Mouse (Mus musculus) gastrocnemius, postnatal 4 days (tissue): Measurements from ENCODE around the gene Pik3ap1. TPM values are rescaled to one million over a fixed set of nuclear protein-coding genes. Genes with fewer than 3 reads are reported as not detected.

ENCODE experiments used
- DNase-seq, 2 experiments: peaks; one replicate each; pipeline ENCODE4 v3.0.0; 2021 to 2022; ENCODE audit warnings: low spot score in 2 of 2, mixed read lengths in 2 of 2
- total RNA-seq, 2 experiments: library from RNA; stranded (reverse); gene quantifications; 2 replicates each; pipeline ENCODE4 v1.2.3; 2021

The Pik3ap1 gene
- total RNA-seq, 2 experiments from 2014 or later = 2.5 to 2.8 TPM

GRCm38 (mm10) chr19:41369557-41370460 is 15.1 kb downstream of the Pik3ap1 start:
- DNase-seq = no peak

DNA sequence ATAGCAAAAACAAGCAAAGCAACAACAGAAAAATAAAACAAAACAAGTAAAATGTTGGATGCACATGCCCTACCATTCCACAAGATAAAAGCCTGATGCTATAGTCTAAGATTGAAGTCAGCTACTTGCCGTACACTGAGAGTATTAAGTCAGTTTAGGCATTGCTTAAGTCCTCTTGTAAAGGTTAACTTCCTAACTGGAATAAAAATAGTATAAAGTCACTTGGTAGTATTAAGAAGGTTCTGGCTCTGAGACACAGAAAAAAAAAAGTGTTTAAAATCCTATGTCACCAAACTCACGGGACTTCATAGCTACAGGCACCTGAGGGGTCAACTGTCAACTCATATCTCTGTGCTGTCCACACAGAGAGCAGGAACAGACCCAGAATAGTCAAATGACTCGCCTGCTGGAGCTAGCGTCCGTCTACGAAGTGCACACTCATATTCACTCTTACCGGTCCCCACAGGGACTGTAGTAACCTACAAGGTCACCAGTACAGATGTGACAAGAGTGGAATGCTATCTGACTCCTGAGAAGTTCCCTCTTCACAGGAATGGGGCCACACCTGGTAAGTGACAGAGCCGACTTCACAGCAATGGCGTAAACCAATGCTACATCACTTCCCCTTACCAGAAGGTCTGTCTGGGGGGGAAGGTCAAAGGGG is 17.9 kb downstream of the Pik3ap1 start:
- DNase-seq = no peak

- DNase-seq = no peak
Observed at GRCm38 (mm10) chr19:41366192-41366853, 18.6 kb downstream of the Pik3ap1 start.

DNA sequence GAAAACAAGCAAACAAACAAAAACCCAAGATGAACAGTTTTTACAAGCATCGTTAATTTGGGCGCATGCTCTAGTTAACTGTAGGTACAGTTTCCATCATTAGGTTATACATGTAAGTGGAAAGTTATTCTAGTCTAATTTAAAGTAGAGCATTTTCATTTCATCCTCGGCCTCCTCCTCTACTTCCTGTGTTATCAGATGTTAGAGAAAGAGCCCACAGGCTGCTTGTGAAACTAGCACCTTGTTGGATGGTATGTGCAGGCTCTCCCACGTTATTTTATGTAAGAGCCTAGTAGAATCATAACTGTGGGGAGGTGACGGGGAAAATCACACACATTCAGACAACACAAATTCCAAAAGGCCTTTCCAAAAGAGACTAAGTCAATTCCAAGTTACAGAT is 19.3 kb downstream of the Pik3ap1 start:
- no peak for DNase-seq

DNA sequence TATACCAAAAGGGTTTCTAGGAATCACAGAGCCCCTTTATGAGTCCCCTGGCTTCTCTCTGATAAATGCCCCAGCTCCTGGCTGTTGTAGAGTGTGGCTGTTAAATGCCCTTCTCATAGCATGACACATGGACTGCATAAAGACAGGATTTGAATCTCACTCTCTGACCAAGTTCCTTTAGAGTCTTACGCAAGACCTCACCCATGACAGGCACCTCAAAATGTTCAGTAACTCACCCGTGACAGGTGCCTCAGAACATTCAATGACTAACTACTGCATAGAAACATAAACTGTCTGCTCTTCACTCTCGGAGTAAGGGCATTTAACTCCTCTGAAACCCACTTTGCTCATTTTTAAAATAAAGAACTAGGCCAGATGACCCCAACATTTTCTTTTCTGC is 20.4 kb downstream of the Pik3ap1 start:
- DNase-seq = no peak

DNA sequence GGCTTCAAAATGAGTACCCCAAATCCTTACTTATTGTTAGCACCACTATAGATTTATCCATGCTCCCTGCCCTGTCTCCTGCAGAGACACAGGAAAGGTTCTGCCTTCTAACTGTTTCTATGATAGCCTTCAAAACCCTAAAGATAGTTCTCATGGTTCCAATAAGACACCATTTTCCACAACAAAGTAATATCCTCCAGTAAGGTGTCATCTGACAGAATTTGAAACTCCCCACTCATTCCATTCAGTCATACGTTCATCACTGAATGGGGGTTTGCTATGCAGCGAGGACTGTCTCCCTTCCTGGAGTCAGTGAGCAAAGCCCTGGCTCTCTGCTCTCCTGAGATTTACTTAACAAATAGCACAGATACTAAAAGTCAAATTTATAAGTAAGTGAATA is 21.9 kb downstream of the Pik3ap1 start:
- DNase-seq = no peak

- DNase-seq = no peak
Observed at GRCm38 (mm10) chr19:41360459-41360858, 24.4 kb downstream of the Pik3ap1 start.

DNA sequence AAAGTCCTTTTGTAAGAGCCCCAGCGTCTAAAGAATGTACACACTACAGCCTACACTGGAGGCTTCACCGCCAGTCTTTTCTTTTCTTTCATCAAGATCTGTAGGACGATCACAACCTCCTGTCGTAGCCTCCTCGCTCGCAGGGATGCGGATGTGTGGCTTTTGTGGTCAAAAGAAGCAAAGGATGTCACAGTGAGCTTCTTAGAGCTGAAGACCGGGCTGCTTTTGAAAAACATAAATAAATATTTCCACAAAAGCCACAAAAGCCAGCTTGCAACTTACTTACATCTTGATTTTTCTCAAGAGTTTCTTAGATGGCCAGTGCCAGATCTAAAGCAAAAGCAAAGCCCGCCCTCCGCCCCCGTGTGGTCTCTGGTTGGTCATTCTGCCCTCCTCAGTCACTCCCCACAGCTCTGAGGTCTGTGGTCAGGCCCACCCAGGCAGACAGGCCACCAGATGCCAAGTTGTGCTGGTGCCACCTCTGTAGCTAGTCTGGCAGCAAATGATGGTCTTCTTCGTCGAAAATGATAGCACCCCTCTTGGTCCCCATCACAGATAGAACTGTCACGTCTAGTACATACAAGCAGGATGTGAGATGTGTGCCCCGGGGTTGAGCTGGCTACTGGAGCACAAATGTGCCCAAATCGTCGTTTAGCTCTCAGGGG is 30.5 kb downstream of the Pik3ap1 start:
- DNase-seq = no peak

- DNase-seq = no peak
Observed at GRCm38 (mm10) chr19:41349624-41350023, 35.3 kb downstream of the Pik3ap1 start.

GRCm38 (mm10) chr19:41348161-41348560 is 36.7 kb downstream of the Pik3ap1 start:
- no peak for DNase-seq

DNA sequence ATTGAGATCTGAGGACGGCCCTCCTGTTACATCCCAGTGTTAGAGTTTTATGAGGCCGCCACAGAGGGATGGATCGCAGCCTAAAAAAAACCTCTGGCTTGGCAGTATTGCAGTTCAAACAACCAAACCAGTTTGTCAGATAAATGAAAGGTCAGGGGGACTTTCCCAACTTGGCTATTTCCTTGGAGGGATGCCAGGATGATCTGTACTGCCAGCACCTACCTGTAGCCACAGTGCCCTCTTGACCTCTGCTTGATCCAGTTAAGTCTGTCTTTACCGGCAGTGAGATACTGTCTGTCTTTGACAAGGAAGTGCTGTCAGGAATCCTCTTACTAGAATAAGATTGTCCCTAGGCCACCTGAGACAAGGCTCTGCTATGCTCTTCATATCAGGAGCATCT is 37.6 kb downstream of the Pik3ap1 start:
- DNase-seq = no peak

DNA sequence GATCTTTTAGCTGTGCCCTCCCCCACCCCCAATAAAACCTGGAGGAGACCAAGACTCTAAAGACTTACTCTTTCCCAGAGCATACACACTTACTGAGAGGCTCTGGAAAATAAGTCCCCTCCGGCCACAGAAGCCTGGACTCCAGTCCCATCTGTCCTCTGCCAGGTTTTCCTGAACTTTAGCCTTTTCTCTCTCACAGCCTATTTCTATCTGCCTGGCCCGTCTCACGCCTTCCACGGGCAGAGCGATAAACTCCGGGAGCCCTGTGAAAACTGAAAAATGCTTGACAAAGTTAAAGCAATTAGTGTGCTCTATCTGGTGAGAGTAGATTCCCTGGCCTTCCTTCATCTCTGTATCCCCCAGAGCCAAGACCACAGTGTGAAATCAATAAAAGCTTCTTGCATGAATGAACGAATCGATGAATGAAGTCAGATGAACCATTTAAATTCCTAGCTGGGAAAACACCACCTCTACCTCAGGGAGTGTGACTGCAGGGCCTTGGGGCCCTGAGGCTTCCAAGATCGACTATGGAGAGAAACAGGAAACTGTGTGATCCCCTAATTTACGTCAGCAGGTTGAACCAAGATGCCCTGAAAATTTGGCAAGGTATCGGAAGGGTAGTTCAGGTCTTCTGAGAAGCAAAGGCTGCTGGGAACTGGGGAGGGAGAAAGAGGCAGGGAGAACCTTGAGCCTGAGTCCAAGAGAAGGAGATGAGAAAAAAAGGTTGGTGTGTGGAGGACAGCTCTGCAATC is 38.6 kb downstream of the Pik3ap1 start:
- no peak for DNase-seq

- DNase-seq = no peak
Observed at GRCm38 (mm10) chr19:41345028-41345741, 39.7 kb downstream of the Pik3ap1 start.

GRCm38 (mm10) chr19:41344666-41345027 is 40.3 kb downstream of the Pik3ap1 start:
- no peak for DNase-seq

- DNase-seq = no peak
Observed at GRCm38 (mm10) chr19:41342592-41343090, 42.3 kb downstream of the Pik3ap1 start.

DNA sequence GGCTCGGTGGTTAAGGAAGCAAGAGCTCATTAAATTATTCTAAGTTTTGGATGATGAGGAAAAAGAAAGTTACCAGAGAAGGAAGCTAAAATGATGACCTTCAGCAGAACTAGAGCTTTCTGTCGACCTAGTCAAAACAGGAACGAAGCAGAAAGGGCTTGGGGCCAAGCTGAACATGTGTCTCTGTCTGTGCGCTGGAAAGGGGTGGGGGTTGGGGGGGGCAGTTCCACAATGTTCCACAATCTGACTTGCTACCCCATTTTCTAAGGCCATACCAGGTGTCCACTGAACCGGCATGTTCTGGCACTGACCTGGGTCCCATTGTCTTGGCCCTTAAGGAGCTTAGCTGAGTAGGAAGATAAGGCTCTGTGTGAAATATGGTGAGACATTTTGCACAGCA is 43.2 kb downstream of the Pik3ap1 start:
- no peak for DNase-seq

DNA sequence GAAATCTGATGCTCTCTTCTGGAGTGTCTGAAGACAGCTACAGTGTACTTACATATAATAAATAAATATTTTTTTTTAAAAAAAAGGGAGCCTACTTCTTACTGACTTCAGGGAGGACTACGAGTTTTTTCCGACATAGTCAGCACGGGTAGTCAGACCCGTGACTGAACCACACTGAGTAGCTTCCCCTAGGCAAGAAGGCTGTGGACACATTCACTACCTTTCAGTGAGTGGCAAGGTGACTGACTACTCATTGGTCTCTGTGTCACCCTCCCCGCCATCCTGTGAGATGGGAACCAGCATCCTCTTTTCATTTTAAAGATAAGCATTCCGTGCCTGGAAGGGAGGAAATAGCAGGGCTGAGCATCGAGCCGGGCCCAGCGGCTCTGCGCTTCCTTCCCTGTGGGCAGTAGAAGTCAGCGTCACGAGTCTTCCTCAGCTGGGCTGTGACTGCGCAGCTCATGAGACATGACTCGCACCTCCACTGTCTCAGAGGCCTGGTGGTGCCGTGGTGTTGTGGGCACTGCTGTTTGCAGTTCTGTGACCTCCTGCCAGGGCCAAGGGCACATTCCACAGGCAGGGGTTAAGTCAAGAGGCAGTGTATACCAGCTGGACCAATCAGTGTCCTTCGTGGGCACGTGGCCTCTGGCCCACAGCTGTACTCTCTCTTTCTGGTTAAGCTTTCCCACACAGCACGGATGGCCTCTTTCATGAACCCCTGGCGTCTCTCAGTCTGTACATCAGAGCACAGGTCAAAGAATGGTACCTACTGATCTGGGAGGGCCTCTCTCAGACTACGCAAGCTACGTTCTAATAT is 45.7 kb downstream of the Pik3ap1 start:
- no peak for DNase-seq

DNA sequence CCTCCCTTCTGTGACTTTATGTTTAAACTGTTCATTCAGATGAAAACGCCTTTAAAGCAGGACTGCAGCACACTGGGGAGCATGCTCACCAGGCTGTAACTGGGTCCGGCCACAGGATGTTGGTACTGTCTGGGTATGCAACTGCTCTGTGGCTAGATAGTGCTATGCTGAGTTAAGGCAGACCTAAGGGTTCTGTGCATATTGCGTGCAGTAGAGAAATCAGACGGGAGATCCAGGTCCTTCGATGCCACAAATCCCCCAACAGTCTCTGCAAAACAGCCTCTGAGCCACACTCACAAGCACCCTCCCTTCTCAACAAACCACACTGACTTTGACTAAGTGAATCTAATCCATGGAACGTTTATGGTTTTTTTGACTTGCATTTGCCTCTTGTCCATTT is 46.5 kb downstream of the Pik3ap1 start:
- DNase-seq = no peak

GRCm38 (mm10) chr19:41335721-41336120 is 49.2 kb downstream of the Pik3ap1 start:
- DNase-seq = no peak
